11 mouse cellular contexts compared by ENCODE assay signal in genomic region chr16:38903020-38903419, GRCm38 (mm10). TPM values are rescaled to one million over a fixed set of nuclear protein-coding genes. Genes with fewer than 3 reads are reported as not detected.
DNase-seq lines count a peak whose midpoint lies in the region; ATAC-seq and TF ChIP-seq lines count a peak whose summit lies in the region.
"Had no signal": no experiment of that assay in that cellular context is flagged by ENCODE, and none has a peak within 500 bp of the region (broad histone marks: within the 10 kb centered on the region; RNA-seq: fewer than 3 reads in every experiment).

No protein-coding gene starts in this region.

- DNase-seq in kidney, adult 2 months = peak; percentile 23
- DNase-seq in kidney, postnatal 4 days = no peak
- no peak for DNase-seq in hindbrain, embryonic 10.5 days (ENCODE audit: low spot score)
- peak; percentile 38 for DNase-seq in midbrain, embryonic 14.5 days
- DNase-seq in gastrocnemius, postnatal 36 days = no peak
- no peak for DNase-seq in frontal cortex, postnatal 10 days (ENCODE audit: low spot score in 2 of 2)
- DNase-seq: adrenal gland, postnatal 14 days; kidney, postnatal 10 days had no signal

- H3K4me3 ChIP-seq in kidney, adult 2 months (ENCODE audit: insufficient read depth, low read depth, low read length) = peak overlapping the region; percentile 45
- H3K4me3 ChIP-seq in embryonic facial prominence, embryonic 12.5 days = no peak overlapping the region
- peak overlapping the region; percentile 80 for H3K4me3 ChIP-seq in hindbrain, embryonic 10.5 days
- H3K4me3 ChIP-seq in midbrain, embryonic 14.5 days (replicated peaks; ENCODE audit: low read depth, low read length) = peak overlapping the region; percentile 74

- peaks cover 14% of the 10 kb centered on the region; the same call in 1 of the 2 replicates for H3K4me1 ChIP-seq in kidney, adult 2 months (ENCODE audit: control insufficient read depth, insufficient read depth, low read length)
- no peaks in the 10 kb centered on the region for H3K4me1 ChIP-seq in embryonic facial prominence, embryonic 12.5 days
- peaks cover 36% of the 10 kb centered on the region for H3K4me1 ChIP-seq in hindbrain, embryonic 10.5 days (replicated peaks)
- no peaks in the 10 kb centered on the region for H3K4me1 ChIP-seq in midbrain, embryonic 14.5 days (ENCODE audit: control insufficient read depth, insufficient read depth, low read length)

- peak overlapping the region; percentile 95; the same call in 1 of the 2 replicates for H3K4me2 ChIP-seq in embryonic facial prominence, embryonic 12.5 days (replicated peaks)
- peak overlapping the region; percentile 90 for H3K4me2 ChIP-seq in midbrain, embryonic 14.5 days (ENCODE audit: low read length)

- H3K27me3 ChIP-seq in kidney, adult 2 months (replicated peaks; ENCODE audit: control insufficient read depth, insufficient read depth, low read length) = no peaks in the 10 kb centered on the region
- peaks cover 37% of the 10 kb centered on the region for H3K27me3 ChIP-seq in embryonic facial prominence, embryonic 12.5 days
- peaks cover 49% of the 10 kb centered on the region for H3K27me3 ChIP-seq in hindbrain, embryonic 10.5 days (ENCODE audit: insufficient read depth, poor library complexity, severe bottlenecking)
- H3K27me3 ChIP-seq in midbrain, embryonic 14.5 days (ENCODE audit: control insufficient read depth, insufficient read depth, low read length) = peaks cover 7% of the 10 kb centered on the region; the same call in 1 of the 2 replicates

- no peak overlapping the region for H3K9ac ChIP-seq in embryonic facial prominence, embryonic 12.5 days
- no peak overlapping the region for H3K9ac ChIP-seq in midbrain, embryonic 14.5 days (replicated peaks; ENCODE audit: low read length)

- H3K27ac ChIP-seq in kidney, adult 2 months (ENCODE audit: insufficient read depth, low read depth, low read length) = peak overlapping the region; percentile 81; the same call in 1 of the 2 replicates
- H3K27ac ChIP-seq in embryonic facial prominence, embryonic 12.5 days = no peak overlapping the region
- peak overlapping the region; percentile 93 for H3K27ac ChIP-seq in hindbrain, embryonic 10.5 days
- H3K27ac ChIP-seq in midbrain, embryonic 14.5 days (replicated peaks; ENCODE audit: low read depth, low read length) = no peak overlapping the region

- no peak for TF ChIP-seq POLR2A in kidney, adult 2 months (IDR thresholded peaks at IDR 0.05; ENCODE audit: low read depth, low read length)

- no peak for TF ChIP-seq CTCF in kidney, adult 2 months (conservative IDR thresholded peaks at IDR 0.05; ENCODE audit: insufficient read depth, insufficient read length, low read depth, low read length)

- 44% methylated on average over 4 of the region's 4 CpGs for WGBS in kidney, adult 2 months
- WGBS in embryonic facial prominence, embryonic 12.5 days = 39% methylated on average over 4 of the region's 4 CpGs
- 43% methylated on average over 4 of the region's 4 CpGs for WGBS in hindbrain, embryonic 10.5 days
- WGBS in midbrain, embryonic 14.5 days = 42% methylated on average over 4 of the region's 4 CpGs

- no peaks in the 10 kb centered on the region for H3K9me3 ChIP-seq in embryonic facial prominence, embryonic 12.5 days
- no peaks in the 10 kb centered on the region for H3K9me3 ChIP-seq in hindbrain, embryonic 10.5 days
- no peaks in the 10 kb centered on the region for H3K9me3 ChIP-seq in midbrain, embryonic 14.5 days (ENCODE audit: control insufficient read depth, low read length)

- H3K36me3 ChIP-seq in kidney, adult 2 months (ENCODE audit: control insufficient read depth, insufficient read depth, low read length) = no peaks in the 10 kb centered on the region
- H3K36me3 ChIP-seq in embryonic facial prominence, embryonic 12.5 days = no peaks in the 10 kb centered on the region
- no peaks in the 10 kb centered on the region for H3K36me3 ChIP-seq in hindbrain, embryonic 10.5 days
- no peaks in the 10 kb centered on the region for H3K36me3 ChIP-seq in midbrain, embryonic 14.5 days (ENCODE audit: control insufficient read depth, insufficient read depth, low read length)

- intact Hi-C loops in gastrocnemius, postnatal 36 days (cut with DNase I) = no loop called here

- ATAC-seq in embryonic facial prominence, embryonic 12.5 days (ENCODE audit: insufficient number of reproducible peaks, insufficient read depth, low FRiP score, low TSS enrichment) = no peak
- no peak for ATAC-seq in midbrain, embryonic 14.5 days (ENCODE audit: low FRiP score, low TSS enrichment)
- no peak for ATAC-seq in inflammation-experienced regulatory T-cells, adult 6 months

RNA-seq across cellular contexts. Expression of gene Igsf11, which starts 10.5 kb away (rescaled TPM):
- polyA plus RNA-seq in kidney, adult 2 months (2012; rRNA removed) = 67.6 and 79.1 TPM in 2 replicates
- polyA plus RNA-seq in embryonic facial prominence, embryonic 12.5 days (2016; fragmentation: Nextera tagmentation; extraction: Ambion mirVana) = 0.81 and 0.99 TPM in 2 replicates
- 2.4 and 3.3 TPM in 2 replicates for polyA plus RNA-seq in hindbrain, embryonic 10.5 days (2016; fragmentation: Nextera tagmentation; extraction: Ambion mirVana)
- polyA plus RNA-seq in midbrain, embryonic 14.5 days (2014; fragmentation: Nextera tagmentation; extraction: Ambion mirVana) = 2.5 and 2.9 TPM in 2 replicates
- under 1 TPM; 0.20 to 0.54 TPM for total RNA-seq in gastrocnemius, postnatal 36 days (2021)
- not detected for polyA plus RNA-seq in inflammation-experienced regulatory T-cells, adult 6 months (2017; shearing (Covaris generic))
- total RNA-seq: megakaryocyte, adult 5-6 weeks had no signal

Comparison
In these comparisons a context has a peak if more than half of its experiments do, and no peak if none do; other contexts are left out.
1. DNase-seq: peak in kidney, adult 2 months (single experiment) and midbrain, embryonic 14.5 days (single experiment); none in kidney, postnatal 4 days (0 of 2), hindbrain, embryonic 10.5 days (single experiment), gastrocnemius, postnatal 36 days (0 of 2) and frontal cortex, postnatal 10 days (0 of 2).
2. H3K27ac ChIP-seq: peak in kidney, adult 2 months (single experiment) and hindbrain, embryonic 10.5 days (single experiment); none in embryonic facial prominence, embryonic 12.5 days (single experiment) and midbrain, embryonic 14.5 days (single experiment).
3. RNA of gene Igsf11, which starts 10.5 kb away (polyA plus RNA-seq): 67.6 to 79.1 TPM in kidney, adult 2 months; 2.4 to 3.3 TPM in hindbrain, embryonic 10.5 days, 2.5 to 2.9 TPM in midbrain, embryonic 14.5 days, 0.81 to 0.99 TPM in embryonic facial prominence, embryonic 12.5 days and not detected in inflammation-experienced regulatory T-cells, adult 6 months; every median in the first group is over 10 times any median in the second.